Mouse (Mus musculus): ENCODE data around the gene Erv3. TPM values are rescaled to one million over a fixed set of nuclear protein-coding genes. Genes with fewer than 3 reads are reported as not detected.
"Not testable (repeated sequence)": the region's sequence is repeated elsewhere in the genome, so short reads cannot be mapped to it uniquely, and the experiment has no call there.

Gene Erv3
- polyA plus RNA-seq, 1 experiment from 2014 or later = not detected

- not testable (repeated sequence) for DNase-seq (ENCODE audit: low spot score); H3K36me3 ChIP-seq; H3K27ac ChIP-seq; H3K27me3 ChIP-seq (ENCODE audit: insufficient read depth, poor library complexity, severe bottlenecking); H3K4me3 ChIP-seq
- WGBS = 85% methylated on average over 4 of the region's 4 CpGs
- H3K9me3 ChIP-seq = peaks cover 10% of the 10 kb centered on the region
- peaks cover 19% of the 10 kb centered on the region for H3K4me1 ChIP-seq
Measured at GRCm38 (mm10) chr2:131830945-131831344, 28.6 kb downstream of the Erv3 start.

GRCm38 (mm10) chr2:131827999-131828975 is 31.3 kb downstream of the Erv3 start:
- 44% methylated on average over 18 of the region's 18 CpGs for WGBS
- peak; percentile 53 for DNase-seq (ENCODE audit: low spot score)
- Histone ChIP-seq H3K4me1 (peaks cover 36% of the 10 kb centered on the region), H3K4me3 (no peak overlapping the region), H3K27ac (peak overlapping the region; percentile 67; the same call in 1 of the 2 replicates), H3K9me3 (peaks cover 4% of the 10 kb centered on the region; the same call in 1 of the 2 replicates), H3K27me3 (ENCODE audit: insufficient read depth, poor library complexity, severe bottlenecking) (no peaks in the 10 kb centered on the region), H3K36me3 (no peaks in the 10 kb centered on the region)

DNA sequence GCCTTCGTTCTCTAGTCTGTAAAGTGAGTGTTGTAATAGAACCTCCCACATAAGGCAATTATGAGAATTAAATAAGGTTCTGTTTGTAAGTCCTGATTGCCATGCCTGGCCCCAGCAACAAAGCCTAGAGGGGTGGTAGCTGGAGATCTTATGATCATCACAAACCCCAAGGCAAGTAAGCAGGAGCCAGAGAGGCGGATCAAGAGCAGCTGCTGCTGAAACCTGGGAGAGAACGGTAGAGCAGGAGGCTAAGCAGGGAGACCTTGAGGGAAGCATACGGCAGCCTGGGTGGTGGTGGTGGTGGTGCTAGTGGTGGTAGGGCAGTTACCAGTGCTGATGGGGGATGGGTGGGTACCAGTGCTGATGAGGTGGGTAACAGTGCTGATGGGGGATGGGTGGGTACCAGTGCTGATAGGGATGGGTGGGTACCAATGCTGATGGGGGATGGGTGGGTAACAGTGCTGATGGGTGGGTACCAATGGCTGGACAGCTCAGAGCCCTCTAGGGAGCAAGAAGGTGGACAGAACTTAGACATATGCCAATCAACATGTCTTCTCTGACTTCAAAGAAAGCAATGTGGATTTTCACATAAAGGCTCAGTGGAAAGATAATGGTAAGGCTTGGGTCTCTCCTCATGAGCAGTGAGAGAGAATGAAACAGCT is 32.4 kb downstream of the Erv3 start:
- H3K4me3 ChIP-seq = no peak overlapping the region
- DNase-seq (ENCODE audit: low spot score) = peak; percentile 38
- peaks cover 40% of the 10 kb centered on the region for H3K4me1 ChIP-seq
- no peak overlapping the region for H3K27ac ChIP-seq
- 74% methylated on average over 4 of the region's 4 CpGs for WGBS
- H3K9me3 ChIP-seq = no peaks in the 10 kb centered on the region
- no peaks in the 10 kb centered on the region for H3K36me3 ChIP-seq
- H3K27me3 ChIP-seq (ENCODE audit: insufficient read depth, poor library complexity, severe bottlenecking) = no peaks in the 10 kb centered on the region

DNA sequence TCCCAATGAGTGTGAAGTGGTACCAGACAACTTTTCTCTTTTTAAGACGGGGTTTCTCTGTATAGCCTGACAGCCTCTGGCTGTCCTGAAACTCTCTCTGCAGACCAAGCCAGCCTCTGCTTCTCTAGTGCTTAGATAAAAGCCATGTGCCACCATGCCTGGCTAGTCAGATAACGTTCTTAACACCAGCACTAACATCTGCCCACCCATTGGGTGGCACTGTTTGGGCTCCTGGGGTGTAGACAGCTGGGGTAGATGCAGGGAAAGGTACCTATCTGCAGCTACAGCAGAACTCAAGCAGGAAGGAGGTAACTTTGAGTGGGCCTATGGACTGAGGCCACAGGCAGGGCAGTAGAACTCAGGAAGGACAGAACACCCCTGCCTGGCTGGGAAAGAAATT is 34.0 kb downstream of the Erv3 start:
- peak overlapping the region; percentile 49; the same call in 1 of the 2 replicates for H3K27ac ChIP-seq
- no peaks in the 10 kb centered on the region for H3K27me3 ChIP-seq (ENCODE audit: insufficient read depth, poor library complexity, severe bottlenecking)
- no peak for DNase-seq (ENCODE audit: low spot score)
- WGBS = 3% methylated on average over 2 of the region's 2 CpGs
- no peaks in the 10 kb centered on the region for H3K36me3 ChIP-seq
- H3K9me3 ChIP-seq = no peaks in the 10 kb centered on the region
- H3K4me3 ChIP-seq = no peak overlapping the region
- H3K4me1 ChIP-seq = peaks cover 45% of the 10 kb centered on the region

DNA sequence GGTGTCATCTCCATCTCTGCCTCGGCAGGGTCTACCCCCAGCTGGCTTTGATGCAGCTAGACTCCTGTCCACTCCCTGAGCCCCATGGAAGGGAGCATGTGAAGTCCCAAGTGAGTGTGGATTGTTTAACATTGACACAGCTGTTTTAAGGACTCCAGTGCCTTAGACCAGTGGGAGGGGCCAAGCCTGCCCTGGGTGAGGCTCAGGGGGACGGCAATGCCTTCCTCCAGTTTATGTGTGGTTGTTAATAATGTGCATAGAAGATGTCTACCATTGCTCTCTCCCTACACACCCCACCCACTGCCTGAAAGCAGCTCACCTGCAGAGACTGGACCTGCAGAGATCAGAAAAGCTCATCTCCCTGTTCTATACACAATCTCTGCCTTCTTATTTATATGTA is 35.6 kb downstream of the Erv3 start:
- no peak overlapping the region for H3K4me3 ChIP-seq
- no peak for DNase-seq (ENCODE audit: low spot score)
- no peaks in the 10 kb centered on the region for H3K36me3 ChIP-seq
- peaks cover 47% of the 10 kb centered on the region for H3K4me1 ChIP-seq
- H3K9me3 ChIP-seq = no peaks in the 10 kb centered on the region
- H3K27ac ChIP-seq = no peak overlapping the region
- WGBS = 62% methylated on average over 2 of the region's 2 CpGs
- no peaks in the 10 kb centered on the region for H3K27me3 ChIP-seq (ENCODE audit: insufficient read depth, poor library complexity, severe bottlenecking)

- peak; percentile 66 for DNase-seq (ENCODE audit: low spot score)
- Histone ChIP-seq H3K4me3 (no peak overlapping the region), H3K4me1 (peaks cover 42% of the 10 kb centered on the region), H3K27me3 (ENCODE audit: insufficient read depth, poor library complexity, severe bottlenecking) (no peaks in the 10 kb centered on the region), H3K9me3 (no peaks in the 10 kb centered on the region), H3K27ac (no peak overlapping the region), H3K36me3 (no peaks in the 10 kb centered on the region)
- 62% methylated on average over 3 of the region's 3 CpGs for WGBS
Measured at GRCm38 (mm10) chr2:131822492-131822891, 37.1 kb downstream of the Erv3 start.

DNA sequence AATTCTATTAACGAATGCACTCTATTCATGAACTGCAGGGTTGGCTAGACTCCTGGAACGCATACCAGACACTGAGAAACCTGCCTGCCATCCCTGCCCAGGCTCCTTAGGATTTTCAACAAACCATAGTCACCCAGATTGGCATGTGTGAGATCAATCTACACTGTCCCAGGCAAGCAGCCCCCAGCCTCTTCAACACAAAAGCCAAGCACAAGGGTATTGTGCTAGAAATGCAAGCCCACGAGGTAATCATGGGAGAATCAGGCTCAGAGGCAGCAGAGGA is 37.9 kb downstream of the Erv3 start:
- no peak overlapping the region for H3K27ac ChIP-seq
- peaks cover 35% of the 10 kb centered on the region for H3K4me1 ChIP-seq
- WGBS = 63% methylated on average over 3 of the region's 3 CpGs
- no peaks in the 10 kb centered on the region for H3K36me3 ChIP-seq
- no peaks in the 10 kb centered on the region for H3K9me3 ChIP-seq
- peak; percentile 60 for DNase-seq (ENCODE audit: low spot score)
- no peak overlapping the region for H3K4me3 ChIP-seq
- no peaks in the 10 kb centered on the region for H3K27me3 ChIP-seq (ENCODE audit: insufficient read depth, poor library complexity, severe bottlenecking)

DNA sequence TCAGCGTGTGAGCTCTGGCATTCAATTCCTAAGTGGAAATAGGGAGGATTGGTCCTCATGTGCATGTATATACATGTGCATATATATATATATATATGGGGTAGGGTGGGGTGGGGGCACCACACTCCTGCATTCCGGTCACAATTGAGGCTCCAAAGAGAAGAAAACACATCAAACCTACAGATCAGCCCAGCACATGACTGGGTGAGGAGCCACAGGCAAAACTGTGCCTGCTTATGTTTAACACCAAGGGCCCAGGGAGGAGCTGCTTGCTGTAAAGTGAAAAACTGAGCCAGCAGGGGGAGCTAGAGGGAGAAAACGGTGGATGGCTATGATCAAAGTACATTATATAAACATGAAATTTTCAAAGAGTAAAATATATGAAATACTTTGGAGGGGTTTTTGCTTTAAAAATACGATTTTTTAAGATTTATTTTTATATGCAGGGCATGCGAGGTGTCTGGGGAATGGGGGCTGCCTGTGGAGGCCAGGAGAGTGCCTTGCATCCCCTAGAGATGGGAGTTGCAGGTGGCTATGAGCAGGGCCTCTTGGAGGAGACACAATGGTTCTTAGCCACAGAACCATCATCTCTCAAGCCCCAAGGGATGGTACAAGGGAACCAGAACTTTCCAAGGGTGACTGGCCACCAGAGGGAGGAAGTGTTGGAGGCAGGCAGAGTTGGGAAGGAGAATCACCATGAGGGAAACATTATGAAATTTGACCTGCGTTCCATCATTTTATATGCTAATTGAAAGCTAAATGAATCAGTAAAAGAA is 38.4 kb downstream of the Erv3 start:
- H3K36me3 ChIP-seq = no peaks in the 10 kb centered on the region
- DNase-seq (ENCODE audit: low spot score) = peak; percentile 81
- no peak overlapping the region for H3K4me3 ChIP-seq
- H3K27me3 ChIP-seq (ENCODE audit: insufficient read depth, poor library complexity, severe bottlenecking) = no peaks in the 10 kb centered on the region
- no peak overlapping the region for H3K27ac ChIP-seq
- WGBS = 34% methylated on average over 6 of the region's 6 CpGs
- H3K9me3 ChIP-seq = no peaks in the 10 kb centered on the region
- H3K4me1 ChIP-seq = peaks cover 30% of the 10 kb centered on the region

DNA sequence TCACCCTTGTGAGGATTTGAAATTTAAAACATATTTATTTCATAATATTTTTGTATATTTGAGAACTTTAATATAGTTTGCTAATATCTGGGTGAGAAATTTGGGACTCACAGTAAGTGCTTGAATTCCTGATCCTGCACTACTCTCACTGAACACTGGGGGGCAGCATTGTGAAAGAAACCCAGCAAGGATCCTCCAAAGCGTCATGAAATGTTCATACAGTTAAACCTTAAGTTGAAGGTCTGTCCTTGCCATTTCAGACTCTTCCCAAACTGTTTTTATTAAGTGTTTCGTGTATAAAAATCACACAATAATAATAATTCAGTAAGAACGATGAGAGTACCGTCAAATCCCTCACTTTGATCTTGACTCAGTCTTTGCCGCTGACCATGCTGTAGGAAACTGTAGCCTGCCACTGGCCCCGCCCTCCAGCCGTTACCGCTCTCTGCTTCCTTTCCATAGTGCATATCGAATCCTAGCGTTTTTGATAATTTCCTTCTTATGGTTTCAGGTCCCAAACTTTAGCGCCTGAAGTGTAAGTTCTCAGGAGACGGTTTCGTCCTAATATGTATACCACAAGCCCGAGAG is 39.4 kb downstream of the Erv3 start:
- Histone ChIP-seq H3K27ac (0 out of 2 replicates have a peak overlapping the region, but pooled peaks have one; percentile 31), H3K4me3 (peak overlapping the region; percentile 36), H3K27me3 (ENCODE audit: insufficient read depth, poor library complexity, severe bottlenecking) (peaks cover 1% of the 10 kb centered on the region; the same call in 1 of the 2 replicates), H3K9me3 (no peaks in the 10 kb centered on the region), H3K4me1 (peaks cover 21% of the 10 kb centered on the region), H3K36me3 (no peaks in the 10 kb centered on the region)
- DNase-seq (ENCODE audit: low spot score) = peak; percentile 88
- WGBS = 21% methylated on average over 14 of the region's 14 CpGs

- peaks cover 22% of the 10 kb centered on the region for H3K27me3 ChIP-seq (ENCODE audit: insufficient read depth, poor library complexity, severe bottlenecking)
- no peak overlapping the region for H3K4me3 ChIP-seq
- peak; percentile 42 for DNase-seq (ENCODE audit: low spot score)
- no peaks in the 10 kb centered on the region for H3K36me3 ChIP-seq
- no peaks in the 10 kb centered on the region for H3K9me3 ChIP-seq
- 0 out of 2 replicates have a peak, but pooled peaks cover 3% of the 10 kb centered on the region for H3K4me1 ChIP-seq
- H3K27ac ChIP-seq = no peak overlapping the region
- 84% methylated on average over 10 of the region's 10 CpGs for WGBS
Measured at GRCm38 (mm10) chr2:131814327-131814726, 45.2 kb downstream of the Erv3 start.

- Histone ChIP-seq H3K27ac (no peak overlapping the region), H3K4me3 (no peak overlapping the region), H3K27me3 (ENCODE audit: insufficient read depth, poor library complexity, severe bottlenecking) (peaks cover 27% of the 10 kb centered on the region), H3K4me1 (0 out of 2 replicates have a peak, but pooled peaks cover 3% of the 10 kb centered on the region), H3K9me3 (no peaks in the 10 kb centered on the region), H3K36me3 (no peaks in the 10 kb centered on the region)
- DNase-seq (ENCODE audit: low spot score) = peak; percentile 36
- WGBS = 60% methylated on average over 1 of the region's 1 CpGs
Measured at GRCm38 (mm10) chr2:131813437-131813836, 46.1 kb downstream of the Erv3 start.

GRCm38 (mm10) chr2:131812480-131813137 is 46.9 kb downstream of the Erv3 start:
- Histone ChIP-seq H3K4me1 (0 out of 2 replicates have a peak, but pooled peaks cover 3% of the 10 kb centered on the region), H3K4me3 (no peak overlapping the region), H3K27me3 (ENCODE audit: insufficient read depth, poor library complexity, severe bottlenecking) (peaks cover 28% of the 10 kb centered on the region), H3K27ac (no peak overlapping the region), H3K36me3 (no peaks in the 10 kb centered on the region), H3K9me3 (no peaks in the 10 kb centered on the region)
- DNase-seq (ENCODE audit: low spot score) = peak; percentile 86
- WGBS = 20% methylated on average over 23 of the region's 23 CpGs

All from heart, embryonic 10.5 days (tissue).